Mouse (Mus musculus) liver, postnatal 0 days (tissue): ENCODE measurements at regions not wholly inside any gene's neighbourhood (a gene's known extent, or its start where the extent isn't known, plus 50 kb on each side); places are given as distances from the start of the nearest gene placed in this dataset.

Experiments used
- CTCF ChIP-seq: sonication (generic); IDR thresholded peaks from 2 replicates; pipeline ENCODE4 v1.5.1; 2016; ENCODE audit warnings: antibody characterized with exemption, low read depth
- EP300 ChIP-seq: IDR thresholded peaks from 2 replicates; pipeline ENCODE4 v1.6.1; 2016; ENCODE audit warnings: antibody characterized with exemption, low read depth, mild to moderate bottlenecking

GRCm38 (mm10) chr16:39302902-39303361 is 410.5 kb downstream of the Igsf11 start:
- TF ChIP-seq CTCF (no peak), EP300 (no peak)
